Mouse (Mus musculus) embryo, embryonic 11.5 days (tissue): Measurements from ENCODE around the gene Lnx2.

Source experiments
- DNase-seq: peaks from one replicate; pipeline ENCODE4 v3.0.0-alpha.2; 2012; ENCODE audit warnings: low read depth, low spot score

The Lnx2 gene

GRCm38 (mm10) chr5:146968695-146969393, 107.5 kb downstream of the Lnx2 start:
- DNase-seq: no peak
